Mouse (Mus musculus) forelimb bud, embryonic 11.5 days (tissue): Measurements from ENCODE around the gene Cog5.

ENCODE experiments used
- DNase-seq: peaks from one replicate; pipeline ENCODE4 v3.0.0-alpha.2; 2012; ENCODE audit warnings: low read depth, low spot score

Gene Cog5

GRCm38 (mm10) chr12:31709665-31710064 lies 55.0 kb downstream of the Cog5 start:
- no peak for DNase-seq

- DNase-seq = no peak
These were observed 57.6 kb downstream of the Cog5 start for GRCm38 (mm10) chr12:31712233-31712632.

GRCm38 (mm10) chr12:31712727-31713126 lies 58.1 kb downstream of the Cog5 start:
- DNase-seq = no peak

- peak; percentile 18 for DNase-seq
These were observed 58.9 kb downstream of the Cog5 start, which contains the start of gene Gpr22 for GRCm38 (mm10) chr12:31713600-31713999. Gene Gpr22 (minus strand): TSS chr12:31713947.

- DNase-seq = no peak
These were observed 59.4 kb downstream of the Cog5 start for GRCm38 (mm10) chr12:31714070-31714469.

GRCm38 (mm10) chr12:31719586-31720275 lies 65.1 kb downstream of the Cog5 start:
- no peak for DNase-seq

- no peak for DNase-seq
These were observed 69.9 kb downstream of the Cog5 start for GRCm38 (mm10) chr12:31724576-31724975.

GRCm38 (mm10) chr12:31725511-31726275 lies 71.0 kb downstream of the Cog5 start:
- DNase-seq = no peak

GRCm38 (mm10) chr12:31726707-31727106 lies 72.0 kb downstream of the Cog5 start:
- no peak for DNase-seq

GRCm38 (mm10) chr12:31730126-31730525 lies 75.5 kb downstream of the Cog5 start:
- no peak for DNase-seq

- no peak for DNase-seq
These were observed 79.9 kb downstream of the Cog5 start for GRCm38 (mm10) chr12:31734616-31735015.

- no peak for DNase-seq
These were observed 92.6 kb downstream of the Cog5 start for GRCm38 (mm10) chr12:31747301-31747700.

- DNase-seq = no peak
These were observed 95.2 kb downstream of the Cog5 start for GRCm38 (mm10) chr12:31749846-31750245.

GRCm38 (mm10) chr12:31754465-31754864 lies 99.8 kb downstream of the Cog5 start:
- no peak for DNase-seq

- DNase-seq = no peak
These were observed 101.5 kb downstream of the Cog5 start for GRCm38 (mm10) chr12:31755885-31756755.

- no peak for DNase-seq
These were observed 118.9 kb downstream of the Cog5 start for GRCm38 (mm10) chr12:31773612-31774011.

GRCm38 (mm10) chr12:31784291-31784690 lies 129.6 kb downstream of the Cog5 start:
- DNase-seq = no peak

GRCm38 (mm10) chr12:31788530-31788929 lies 133.9 kb downstream of the Cog5 start:
- DNase-seq = no peak

GRCm38 (mm10) chr12:31806410-31807154 lies 151.9 kb downstream of the Cog5 start:
- no peak for DNase-seq

GRCm38 (mm10) chr12:31818051-31818461 lies 163.4 kb downstream of the Cog5 start:
- no peak for DNase-seq

- DNase-seq = no peak
These were observed 164.4 kb downstream of the Cog5 start for GRCm38 (mm10) chr12:31819096-31819495.
